Mouse (Mus musculus): ENCODE results near the gene Cox4i2.

- no peak for TF ChIP-seq GATA1 (IDR thresholded peaks at IDR 0.05; ENCODE audit: borderline replicate concordance, low read length)
- TF ChIP-seq CTCF (IDR thresholded peaks at IDR 0.05; ENCODE audit: low read depth, low read length): no peak
- no peak for TF ChIP-seq POLR2AphosphoS5 (IDR thresholded peaks at IDR 0.05; ENCODE audit: insufficient replicate concordance, low read depth, low read length)
- no peak for TF ChIP-seq TAL1 (conservative IDR thresholded peaks at IDR 0.05; ENCODE audit: low read depth, low read length)
Measured at GRCm38 (mm10) chr2:152729013-152729635, 24.8 kb upstream of the Cox4i2 start.
